Mouse (Mus musculus) urinary bladder, postnatal 14 days (tissue): ENCODE measurements at regions not wholly inside any gene's neighbourhood (a gene's known extent, or its start where the extent isn't known, plus 50 kb on each side); places are given as distances from the start of the nearest gene placed in this dataset.

Experiments
- DNase-seq: peaks from one replicate; pipeline ENCODE4 v3.0.0; 2021; ENCODE audit warnings: low spot score

DNA sequence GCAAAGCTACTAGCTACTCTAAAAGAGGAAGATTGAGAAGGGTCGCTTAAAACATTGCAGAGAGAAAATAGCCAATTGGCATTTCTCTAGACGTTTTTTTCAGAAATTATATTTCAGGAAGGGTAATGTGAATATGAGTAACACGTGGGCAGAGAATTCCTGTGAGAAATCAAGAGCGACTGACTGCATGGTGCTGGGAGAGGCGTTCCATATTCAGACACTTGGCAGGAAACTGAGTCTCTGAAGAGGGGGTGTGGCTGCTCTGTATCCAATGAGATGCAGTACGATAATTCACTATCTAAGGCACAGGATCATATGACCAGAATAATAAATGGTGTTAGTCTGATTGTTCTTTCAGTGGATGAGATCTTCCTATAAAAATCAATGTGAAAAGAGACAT lies 252.5 kb downstream of the Pcdh18 start:
- no peak for DNase-seq

DNA sequence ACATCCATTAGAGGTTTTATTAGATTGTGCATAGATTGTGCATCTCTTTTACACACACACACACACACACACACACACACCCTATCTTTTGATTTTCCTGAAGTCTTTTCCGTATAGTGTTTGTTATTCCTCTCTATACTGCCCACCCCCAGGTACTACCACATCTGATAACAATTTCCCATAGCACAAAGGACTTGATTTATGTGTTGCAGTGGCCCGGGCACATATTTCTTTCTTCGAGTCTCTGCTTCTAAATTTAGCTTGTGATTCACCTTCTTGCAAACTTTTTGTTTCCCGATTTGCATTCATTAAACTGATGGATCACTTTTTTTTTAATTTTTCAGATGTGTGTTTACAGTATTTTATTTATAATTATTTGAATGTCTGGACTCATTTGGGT lies 254.8 kb downstream of the Pcdh18 start:
- DNase-seq, result no peak

DNA sequence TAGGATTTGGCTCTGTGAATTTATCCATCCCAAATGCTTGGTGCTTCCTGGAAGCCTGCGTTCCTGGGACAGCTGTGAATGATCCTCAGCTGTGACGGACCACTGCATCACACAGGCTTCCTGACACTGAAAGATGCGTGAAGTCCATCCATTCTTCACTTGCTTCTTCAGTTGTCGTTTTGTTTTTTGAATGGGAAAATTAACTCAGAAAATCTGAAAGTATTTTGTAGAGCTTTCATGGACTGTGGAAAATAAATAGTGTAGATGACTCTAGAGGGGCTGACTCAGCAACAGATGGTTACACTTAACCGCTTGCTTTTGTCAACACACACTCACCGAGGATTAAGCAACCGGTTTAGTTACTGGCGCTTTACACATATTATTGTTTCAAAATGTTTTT lies 272.0 kb downstream of the Pcdh18 start:
- DNase-seq, result peak; percentile 26
